Mouse (Mus musculus): ENCODE measurements around the gene Snip1.

Gene Snip1

GRCm38 (mm10) chr4:125099458-125099857 is 33.0 kb downstream of the Snip1 start:
- DNase-seq (ENCODE audit: low spot score) = peak; percentile 51

GRCm38 (mm10) chr4:125101334-125101733 is 34.9 kb downstream of the Snip1 start:
- no peak for DNase-seq (ENCODE audit: low spot score)

GRCm38 (mm10) chr4:125105354-125105753 is 38.9 kb downstream of the Snip1 start:
- DNase-seq (ENCODE audit: low spot score) = no peak

- DNase-seq (ENCODE audit: low spot score) = peak; percentile 63
Measured at GRCm38 (mm10) chr4:125114638-125115037, 48.2 kb downstream of the Snip1 start.

- DNase-seq (ENCODE audit: low spot score) = no peak
Measured at GRCm38 (mm10) chr4:125115081-125115480, 48.6 kb downstream of the Snip1 start.

- no peak for DNase-seq (ENCODE audit: low spot score)
Measured at GRCm38 (mm10) chr4:125115710-125116089, 49.2 kb downstream of the Snip1 start.

- DNase-seq (ENCODE audit: low spot score) = no peak
Measured at GRCm38 (mm10) chr4:125116090-125116861, 49.8 kb downstream of the Snip1 start.

- DNase-seq (ENCODE audit: low spot score) = no peak
Measured at GRCm38 (mm10) chr4:125116929-125117328, 50.5 kb downstream of the Snip1 start.

- DNase-seq (ENCODE audit: low spot score) = no peak
Measured at GRCm38 (mm10) chr4:125117902-125118320, 51.4 kb downstream of the Snip1 start.

GRCm38 (mm10) chr4:125119070-125119469 is 52.6 kb downstream of the Snip1 start:
- no peak for DNase-seq (ENCODE audit: low spot score)

GRCm38 (mm10) chr4:125119721-125120120 is 53.2 kb downstream of the Snip1 start:
- DNase-seq (ENCODE audit: low spot score) = no peak

GRCm38 (mm10) chr4:125122431-125123278 is 56.2 kb downstream of the Snip1 start:
- no peak for DNase-seq (ENCODE audit: low spot score)

GRCm38 (mm10) chr4:125123279-125123671 is 56.8 kb downstream of the Snip1 start:
- DNase-seq (ENCODE audit: low spot score) = no peak

Measured in urinary bladder, postnatal 10 days (tissue).